8 mouse cellular contexts compared by ENCODE assay signal in genomic region chr11:5239706-5240690, GRCm38 (mm10). TPM values are rescaled to one million over a fixed set of nuclear protein-coding genes. Genes with fewer than 3 reads are reported as not detected.
A peak's percentile ranks its signal among the peaks of the same experiment; 100 is the strongest.
DNase-seq lines count a peak whose midpoint lies in the region; ATAC-seq lines count a peak whose summit lies in the region.

No protein-coding gene starts in this region.

- no peaks in the 10 kb centered on the region for H3K27me3 ChIP-seq in heart, embryonic 10.5 days (ENCODE audit: insufficient read depth, poor library complexity, severe bottlenecking)
- H3K27me3 ChIP-seq in intestine, embryonic 16.5 days (replicated peaks; ENCODE audit: control insufficient read depth, insufficient read depth, low read length), result no peaks in the 10 kb centered on the region
- H3K27me3 ChIP-seq in midbrain, embryonic 14.5 days (ENCODE audit: control insufficient read depth, insufficient read depth, low read length), result no peaks in the 10 kb centered on the region

- ATAC-seq in intestine, embryonic 16.5 days, result peak; percentile 47
- peak; percentile 57; the same call in 1 of the 2 replicates for ATAC-seq in midbrain, embryonic 14.5 days (ENCODE audit: low FRiP score, low TSS enrichment)
- ATAC-seq in frontal cortex, adult (ENCODE audit: low TSS enrichment), result no peak

- H3K9me3 ChIP-seq in heart, embryonic 10.5 days, result no peaks in the 10 kb centered on the region
- H3K9me3 ChIP-seq in intestine, embryonic 16.5 days (ENCODE audit: control insufficient read depth, low read length), result no peaks in the 10 kb centered on the region
- H3K9me3 ChIP-seq in midbrain, embryonic 14.5 days (ENCODE audit: control insufficient read depth, low read length), result no peaks in the 10 kb centered on the region

- no peak overlapping the region for H3K4me2 ChIP-seq in intestine, embryonic 16.5 days (ENCODE audit: low read depth, low read length)
- H3K4me2 ChIP-seq in midbrain, embryonic 14.5 days (ENCODE audit: low read length), result no peak overlapping the region

- H3K36me3 ChIP-seq in heart, embryonic 10.5 days, result peaks cover 38% of the 10 kb centered on the region
- H3K36me3 ChIP-seq in intestine, embryonic 16.5 days (ENCODE audit: control insufficient read depth, insufficient read depth, low read length), result peaks cover 3% of the 10 kb centered on the region; the same call in 1 of the 2 replicates
- H3K36me3 ChIP-seq in midbrain, embryonic 14.5 days (ENCODE audit: control insufficient read depth, insufficient read depth, low read length), result no peaks in the 10 kb centered on the region

- intact Hi-C loops in heart, postnatal 25 days (cut with DNase I), result no loop called here

- whole genome bisulfite sequencing in heart, embryonic 10.5 days, result 8% methylated on average over 10 of the region's 10 CpGs
- WGBS in intestine, embryonic 16.5 days, result 13% methylated on average over 10 of the region's 10 CpGs
- 4% methylated on average over 10 of the region's 10 CpGs for WGBS in midbrain, embryonic 14.5 days

- peak; percentile 81 for DNase-seq in heart, embryonic 10.5 days (ENCODE audit: low spot score)
- no peak for DNase-seq in heart, postnatal 25 days (ENCODE audit: low spot score)
- DNase-seq in ZHBTc4 (ENCODE audit: low read depth, low spot score), result peak; percentile 35
- peak; percentile 58 for DNase-seq in midbrain, embryonic 14.5 days
- DNase-seq in adrenal gland, postnatal 36 days, result no peak
- no peak for DNase-seq in gastrocnemius, adult 18-20 months (ENCODE audit: low spot score)

- H3K9ac ChIP-seq in intestine, embryonic 16.5 days (ENCODE audit: low read depth, low read length), result no peak overlapping the region
- H3K9ac ChIP-seq in midbrain, embryonic 14.5 days (replicated peaks; ENCODE audit: low read length), result no peak overlapping the region

- H3K27ac ChIP-seq in heart, embryonic 10.5 days, result peak overlapping the region; percentile 79
- H3K27ac ChIP-seq in intestine, embryonic 16.5 days (ENCODE audit: low read length), result peak overlapping the region; percentile 16; the same call in 1 of the 2 replicates
- H3K27ac ChIP-seq in midbrain, embryonic 14.5 days (replicated peaks; ENCODE audit: low read depth, low read length), result peak overlapping the region; percentile 50

- H3K4me3 ChIP-seq in heart, embryonic 10.5 days, result peak overlapping the region; percentile 2; the same call in 1 of the 2 replicates
- no peak overlapping the region for H3K4me3 ChIP-seq in intestine, embryonic 16.5 days (ENCODE audit: low read length)
- no peak overlapping the region for H3K4me3 ChIP-seq in midbrain, embryonic 14.5 days (replicated peaks; ENCODE audit: low read depth, low read length)

- H3K4me1 ChIP-seq in heart, embryonic 10.5 days, result peaks cover 50% of the 10 kb centered on the region
- peaks cover 27% of the 10 kb centered on the region for H3K4me1 ChIP-seq in intestine, embryonic 16.5 days (ENCODE audit: control insufficient read depth, insufficient read depth, low read length)
- H3K4me1 ChIP-seq in midbrain, embryonic 14.5 days (ENCODE audit: control insufficient read depth, insufficient read depth, low read length), result peaks cover 12% of the 10 kb centered on the region; the same call in 1 of the 2 replicates

RNA-seq across cellular contexts. Expression of gene Kremen1, which starts 21.4 kb away (rescaled TPM):
- 18.3 and 34.4 TPM in 2 replicates for polyA plus RNA-seq in heart, embryonic 10.5 days (2016; fragmentation: Nextera tagmentation; extraction: Ambion mirVana)
- 10 to 100 TPM; 72.5 to 78.8 TPM for total RNA-seq in heart, postnatal 25 days (2021)
- 9.1 and 10.5 TPM in 2 replicates for polyA plus RNA-seq in intestine, embryonic 16.5 days (2015; fragmentation: Nextera tagmentation; extraction: Ambion mirVana)
- polyA plus RNA-seq in midbrain, embryonic 14.5 days (2014; fragmentation: Nextera tagmentation; extraction: Ambion mirVana), result 3.5 and 3.8 TPM in 2 replicates
- 10 to 100 TPM; 19.7 to 23.7 TPM for total RNA-seq in adrenal gland, postnatal 36 days (2021)
- 10 to 100 TPM; 43.0 to 53.7 TPM for total RNA-seq in gastrocnemius, adult 18-20 months (2021)

Comparison
In these comparisons a context has a peak if more than half of its experiments do, and no peak if none do; other contexts are left out.
1. DNase-seq: peak in heart, embryonic 10.5 days (single experiment), ZHBTc4 (single experiment) and midbrain, embryonic 14.5 days (single experiment); none in heart, postnatal 25 days (single experiment), adrenal gland, postnatal 36 days (0 of 2) and gastrocnemius, adult 18-20 months (single experiment).
2. H3K27ac ChIP-seq: peak in every context shown above with its lines; median percentile 79 in heart, embryonic 10.5 days; 50 in midbrain, embryonic 14.5 days; 16 in intestine, embryonic 16.5 days.